Mouse (Mus musculus) stomach, embryonic 15.5 days (tissue): ENCODE measurements around the gene Hyal2. TPM values are rescaled to one million over a fixed set of nuclear protein-coding genes. Genes with fewer than 3 reads are reported as not detected.

Experiments
- ATAC-seq: fragments of 200-750 bp; cut with Nextera tagmentation; 2 replicates; pipeline ENCODE4 v1.8.0; 2017; ENCODE audit warnings: low read depth, moderate number of reproducible peaks, moderate TSS enrichment; ENCODE audit not compliant: insufficient read depth, low FRiP score
- H3K27ac ChIP-seq: fragments of 300-500 bp; sonication (generic); 2 replicates; pipeline ENCODE4 v1.5.1; 2015; ENCODE audit warnings: mild to moderate bottlenecking, inconsistent platforms
- H3K27me3 ChIP-seq: fragments of 300-500 bp; sonication (generic); replicated peaks from 2 replicates; pipeline ENCODE4 v1.6.1; 2015; ENCODE audit warnings: inconsistent platforms
- H3K36me3 ChIP-seq: fragments of 300-500 bp; sonication (generic); 2 replicates; pipeline ENCODE4 v1.6.1; 2015; ENCODE audit warnings: inconsistent platforms
- H3K4me1 ChIP-seq: fragments of 300-500 bp; sonication (generic); 2 replicates; pipeline ENCODE4 v1.6.1; 2015; ENCODE audit warnings: inconsistent platforms
- H3K4me2 ChIP-seq: fragments of 300-500 bp; sonication (generic); 2 replicates; pipeline ENCODE4 v1.6.1; 2015; ENCODE audit warnings: mild to moderate bottlenecking, inconsistent platforms
- H3K4me3 ChIP-seq: fragments of 300-500 bp; sonication (generic); replicated peaks from 2 replicates; pipeline ENCODE4 v1.5.1; 2015; ENCODE audit warnings: inconsistent platforms
- H3K9ac ChIP-seq: fragments of 300-500 bp; sonication (generic); 2 replicates; pipeline ENCODE4 v1.6.1; 2015; ENCODE audit warnings: inconsistent platforms
- H3K9me3 ChIP-seq: fragments of 300-500 bp; sonication (generic); 2 replicates; pipeline ENCODE4 v1.6.1; 2016; ENCODE audit warnings: inconsistent platforms
- WGBS: fragments of 180-500 bp; shearing (Covaris S2); methylation state at CpG from one replicate; pipeline ENCODE4 v1.1.7; 2015; 5-methylcytosine and 5-hydroxymethylcytosine counted together
- polyA plus RNA-seq: library from polyadenylated mRNA; unstranded; fragments of >200 nt; fragmentation: Nextera tagmentation; extraction: Ambion mirVana; gene quantifications from 2 replicates; pipeline ENCODE4 v1.2.1, GENCODE M21; 2015

The Hyal2 gene
- polyA plus RNA-seq, 1 experiment from 2014 or later: 85.4 TPM

GRCm38 (mm10) chr9:107609433-107609830, 41.7 kb downstream of the Hyal2 start:
- ATAC-seq: no peak
- H3K4me1 ChIP-seq: peaks cover 56% of the 10 kb centered on the region
- no peak overlapping the region for H3K4me3 ChIP-seq
- peak overlapping the region; percentile 17; the same call in 1 of the 2 replicates for H3K27ac ChIP-seq
- H3K9me3 ChIP-seq: no peaks in the 10 kb centered on the region
- no peak overlapping the region for H3K4me2 ChIP-seq
- WGBS: 65% methylated on average over 4 of the region's 4 CpGs
- no peaks in the 10 kb centered on the region for H3K27me3 ChIP-seq
- 0 out of 2 replicates have a peak, but pooled peaks cover 6% of the 10 kb centered on the region for H3K36me3 ChIP-seq
- H3K9ac ChIP-seq: no peak overlapping the region

DNA sequence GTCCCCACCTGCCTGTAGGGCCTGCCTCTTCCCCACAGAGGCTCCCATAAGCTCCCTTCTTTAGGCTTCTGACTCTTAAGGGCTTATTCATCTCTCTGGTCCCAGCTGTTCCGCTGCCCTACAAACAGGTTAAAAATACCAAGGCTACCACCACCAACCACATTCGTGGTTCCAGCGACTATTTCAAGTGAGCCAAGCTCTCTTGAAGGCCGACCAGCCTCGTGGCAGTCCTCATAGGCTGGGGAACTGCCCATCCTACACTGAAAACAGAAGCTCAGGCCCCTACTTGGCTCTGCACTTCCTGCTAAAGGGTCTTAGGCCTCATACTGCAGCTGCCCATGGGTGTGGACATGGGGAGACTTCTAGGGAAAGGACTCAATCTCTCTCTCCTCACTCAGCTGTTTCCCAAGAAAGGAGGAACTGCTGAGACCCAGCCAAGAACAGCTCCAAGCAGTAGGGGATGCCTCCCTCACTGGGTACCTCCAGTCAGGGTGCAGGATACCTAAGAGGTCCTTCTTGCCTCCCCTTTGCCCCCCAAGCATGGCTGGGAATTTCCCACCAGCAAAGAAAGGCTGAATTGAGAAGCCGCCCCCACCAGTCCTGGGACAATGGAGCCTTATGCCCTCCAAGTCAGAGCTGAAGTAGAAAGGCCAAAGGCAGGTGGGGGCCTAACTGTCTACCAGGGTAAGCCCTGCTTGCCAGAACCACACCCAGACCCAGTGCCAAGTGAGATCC, 43.9 kb downstream of the Hyal2 start:
- WGBS: 64% methylated on average over 6 of the region's 6 CpGs
- Histone ChIP-seq H3K4me3 (peak overlapping the region; percentile 40; the same call in 1 of the 2 replicates), H3K36me3 (peaks cover 23% of the 10 kb centered on the region), H3K4me2 (peak overlapping the region; percentile 89; the same call in 1 of the 2 replicates), H3K4me1 (peaks cover 46% of the 10 kb centered on the region), H3K27me3 (no peaks in the 10 kb centered on the region), H3K27ac (peak overlapping the region; percentile 90), H3K9me3 (no peaks in the 10 kb centered on the region), H3K9ac (no peak overlapping the region)
- no peak for ATAC-seq

DNA sequence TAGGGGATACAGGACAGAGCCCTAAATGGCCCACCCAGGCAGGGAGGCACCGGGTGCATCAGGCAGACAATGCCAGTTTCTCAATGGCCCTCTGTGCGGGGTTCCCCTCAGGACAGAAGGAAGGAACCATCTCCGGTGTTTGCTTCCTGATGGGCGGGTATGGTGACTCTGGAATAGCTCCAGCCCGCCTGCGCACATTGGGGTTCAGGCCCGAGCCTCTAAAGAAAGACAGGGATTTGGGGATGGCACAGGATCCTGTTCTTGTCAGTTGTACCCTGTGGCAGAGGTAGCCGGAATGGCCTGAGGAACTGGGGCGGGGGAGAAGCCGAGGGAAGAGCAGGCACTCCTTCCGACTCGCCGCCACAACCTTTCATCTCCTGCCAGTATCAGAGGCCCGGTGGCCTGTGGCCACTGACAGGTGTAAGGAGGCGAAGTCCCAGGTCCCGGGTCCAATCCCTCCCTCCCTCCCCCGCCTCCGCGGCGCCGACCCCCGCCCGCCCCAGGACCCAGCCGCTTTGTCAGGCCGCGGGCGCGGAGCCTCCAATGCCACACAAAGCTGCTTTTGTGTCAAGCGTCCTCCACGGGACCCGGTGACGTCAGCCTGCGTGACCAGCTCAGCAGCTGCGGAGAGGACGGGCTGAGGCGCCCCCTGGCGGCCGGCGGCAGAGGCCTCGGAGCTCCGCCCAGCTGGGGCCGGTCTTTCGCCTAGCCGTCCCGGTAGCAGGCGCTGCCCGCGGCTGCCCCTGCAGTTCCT, 44.6 kb downstream of the Hyal2 start:
- Histone ChIP-seq H3K4me3 (peak overlapping the region; percentile 40), H3K4me1 (peaks cover 40% of the 10 kb centered on the region), H3K9ac (peak overlapping the region; percentile 12; the same call in 1 of the 2 replicates), H3K27me3 (no peaks in the 10 kb centered on the region), H3K27ac (peak overlapping the region; percentile 90), H3K36me3 (peaks cover 28% of the 10 kb centered on the region), H3K4me2 (peak overlapping the region; percentile 89), H3K9me3 (no peaks in the 10 kb centered on the region)
- peak; percentile 92 for ATAC-seq
- 5% methylated on average over 44 of the region's 48 CpGs for WGBS

- ATAC-seq: no peak
- no peaks in the 10 kb centered on the region for H3K27me3 ChIP-seq
- H3K4me3 ChIP-seq: peak overlapping the region; percentile 40
- peaks cover 34% of the 10 kb centered on the region for H3K4me1 ChIP-seq
- peaks cover 32% of the 10 kb centered on the region for H3K36me3 ChIP-seq
- H3K4me2 ChIP-seq: peak overlapping the region; percentile 89
- 8% methylated on average over 12 of the region's 12 CpGs for WGBS
- no peaks in the 10 kb centered on the region for H3K9me3 ChIP-seq
- no peak overlapping the region for H3K9ac ChIP-seq
- peak overlapping the region; percentile 88 for H3K27ac ChIP-seq
Observed at GRCm38 (mm10) chr9:107612945-107613569, 45.3 kb downstream of the Hyal2 start.

GRCm38 (mm10) chr9:107615035-107615434, 47.3 kb downstream of the Hyal2 start:
- Histone ChIP-seq H3K9ac (no peak overlapping the region), H3K4me1 (peaks cover 37% of the 10 kb centered on the region), H3K9me3 (no peaks in the 10 kb centered on the region), H3K4me2 (no peak overlapping the region), H3K36me3 (peaks cover 44% of the 10 kb centered on the region), H3K27ac (no peak overlapping the region), H3K4me3 (no peak overlapping the region), H3K27me3 (no peaks in the 10 kb centered on the region)
- ATAC-seq: no peak
- whole genome bisulfite sequencing: 76% methylated on average over 4 of the region's 4 CpGs

- 77% methylated on average over 2 of the region's 2 CpGs for WGBS
- ATAC-seq: no peak
Observed at GRCm38 (mm10) chr9:107617461-107617860, 49.7 kb downstream of the Hyal2 start.

DNA sequence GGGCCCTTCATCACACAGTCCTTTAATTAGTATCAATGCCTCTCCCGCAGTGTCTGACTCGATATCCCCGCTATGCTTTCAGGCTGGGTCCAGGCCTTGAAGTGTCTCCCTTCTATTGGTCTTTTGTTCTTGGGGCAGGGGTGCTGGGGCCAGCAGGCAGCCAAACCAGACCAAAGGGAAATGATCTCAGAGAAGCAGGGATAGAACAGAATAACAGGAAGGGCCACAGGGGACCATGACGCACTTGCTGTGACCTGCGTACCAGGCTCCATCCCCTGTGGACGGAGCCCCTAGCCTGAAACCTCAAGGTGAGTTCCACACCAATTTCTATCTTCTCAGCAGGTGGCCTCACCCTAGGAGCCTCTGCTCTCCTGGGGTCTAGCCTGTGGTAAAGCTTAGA, 50.4 kb downstream of the Hyal2 start:
- no peaks in the 10 kb centered on the region for H3K27me3 ChIP-seq
- ATAC-seq: no peak
- WGBS: 82% methylated on average over 6 of the region's 6 CpGs
- peaks cover 50% of the 10 kb centered on the region for H3K36me3 ChIP-seq
- H3K4me1 ChIP-seq: peaks cover 31% of the 10 kb centered on the region
- no peaks in the 10 kb centered on the region for H3K9me3 ChIP-seq
- no peak overlapping the region for H3K4me2 ChIP-seq
- no peak overlapping the region for H3K4me3 ChIP-seq
- H3K27ac ChIP-seq: peak overlapping the region; percentile 85
- no peak overlapping the region for H3K9ac ChIP-seq

More at GRCm38 (mm10) chr9:107617461-107617860, 49.7 kb downstream of the Hyal2 start:
- H3K9me3 ChIP-seq: no peaks in the 10 kb centered on the region
- no peak overlapping the region for H3K4me2 ChIP-seq
- no peaks in the 10 kb centered on the region for H3K27me3 ChIP-seq
- no peak overlapping the region for H3K9ac ChIP-seq
- H3K4me1 ChIP-seq: peaks cover 35% of the 10 kb centered on the region
- H3K36me3 ChIP-seq: peaks cover 50% of the 10 kb centered on the region
- H3K27ac ChIP-seq: no peak overlapping the region
- no peak overlapping the region for H3K4me3 ChIP-seq

- ATAC-seq: peak; percentile 69
- 17% methylated on average over 13 of the region's 13 CpGs for WGBS
- peak overlapping the region; percentile 85 for H3K27ac ChIP-seq
Observed at GRCm38 (mm10) chr9:107618778-107619545, 51.2 kb downstream of the Hyal2 start.

DNA sequence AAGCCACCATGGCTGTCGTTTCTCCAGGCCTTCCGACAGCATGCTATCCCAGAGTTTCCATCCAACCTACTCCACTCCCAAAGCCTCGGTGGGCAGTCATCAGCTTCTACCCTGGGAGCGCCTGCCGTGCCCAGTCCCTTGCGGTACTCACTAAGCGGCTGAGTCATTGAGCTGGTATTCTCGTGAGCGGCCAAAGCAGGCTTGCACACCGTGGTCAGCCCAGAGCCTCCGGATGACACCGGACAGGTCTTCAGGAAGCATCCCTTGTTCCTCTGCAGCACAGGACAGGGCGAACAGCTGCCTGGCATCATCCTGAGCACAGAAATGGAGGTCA, 51.8 kb downstream of the Hyal2 start:
- H3K27me3 ChIP-seq: no peaks in the 10 kb centered on the region
- no peak overlapping the region for H3K4me2 ChIP-seq
- no peak overlapping the region for H3K9ac ChIP-seq
- H3K4me3 ChIP-seq: no peak overlapping the region
- peaks cover 33% of the 10 kb centered on the region for H3K4me1 ChIP-seq
- no peaks in the 10 kb centered on the region for H3K9me3 ChIP-seq
- H3K27ac ChIP-seq: peak overlapping the region; percentile 85
- 59% methylated on average over 13 of the region's 13 CpGs for WGBS
- H3K36me3 ChIP-seq: peaks cover 44% of the 10 kb centered on the region
- 0 out of 2 replicates have a peak, but pooled peaks have one; percentile 8 for ATAC-seq

More at GRCm38 (mm10) chr9:107618778-107619545, 51.2 kb downstream of the Hyal2 start:
- Histone ChIP-seq H3K4me1 (peaks cover 29% of the 10 kb centered on the region), H3K4me3 (no peak overlapping the region), H3K9ac (no peak overlapping the region), H3K9me3 (no peaks in the 10 kb centered on the region), H3K36me3 (peaks cover 46% of the 10 kb centered on the region), H3K4me2 (no peak overlapping the region), H3K27me3 (no peaks in the 10 kb centered on the region)

GRCm38 (mm10) chr9:107620954-107621353, 53.2 kb downstream of the Hyal2 start:
- no peak overlapping the region for H3K27ac ChIP-seq
- no peaks in the 10 kb centered on the region for H3K27me3 ChIP-seq
- H3K36me3 ChIP-seq: peaks cover 39% of the 10 kb centered on the region
- ATAC-seq: no peak
- no peaks in the 10 kb centered on the region for H3K9me3 ChIP-seq
- H3K4me3 ChIP-seq: no peak overlapping the region
- no peak overlapping the region for H3K4me2 ChIP-seq
- no peak overlapping the region for H3K9ac ChIP-seq
- H3K4me1 ChIP-seq: peaks cover 45% of the 10 kb centered on the region
